Mouse (Mus musculus) stomach, postnatal 0 days (tissue): ENCODE results near the gene 6030468B19Rik.

Source experiments
- CTCF ChIP-seq: IDR thresholded peaks from 2 replicates; pipeline ENCODE4 v1.5.1; 2016; ENCODE audit warnings: antibody characterized with exemption, low read depth, mild to moderate bottlenecking, moderate library complexity
- EP300 ChIP-seq: optimal IDR thresholded peaks from 2 replicates; pipeline ENCODE3; 2016; ENCODE audit warnings: antibody characterized with exemption

GRCm38 (mm10) chr11:117825333-117826101 is 28.1 kb downstream of the 6030468B19Rik start, which contains the start of the genes Afmid and Tk1:
- TF ChIP-seq CTCF: no peak; the same call in 1 of the 2 replicates
- no peak for TF ChIP-seq EP300
